Mouse (Mus musculus) bone marrow, adult 2 months (tissue): ENCODE results near the gene Specc1l. TPM values are rescaled to one million over a fixed set of nuclear protein-coding genes. Genes with fewer than 3 reads are reported as not detected.

ENCODE experiments used
- H3K27ac ChIP-seq: fragments of 200-500 bp; 2 replicates; pipeline ENCODE4 v1.5.1; 2012; ENCODE audit warnings: low read depth, mild to moderate bottlenecking, control low read depth, inconsistent platforms, low read length; ENCODE audit not compliant: control insufficient read depth, poor library complexity, insufficient read depth
- H3K4me1 ChIP-seq: fragments of 200-500 bp; 2 replicates; pipeline ENCODE4 v1.6.1; 2011; ENCODE audit warnings: low read length; ENCODE audit not compliant: control insufficient read depth, insufficient read depth
- H3K4me3 ChIP-seq: fragments of 200-500 bp; replicated peaks from 2 replicates; pipeline ENCODE3; 2011; ENCODE audit warnings: mild to moderate bottlenecking, low read depth, low read length, control low read depth; ENCODE audit not compliant: control insufficient read depth
- CTCF ChIP-seq: fragments of 200-500 bp; IDR thresholded peaks from 2 replicates; pipeline ENCODE4 v1.5.1; 2011; ENCODE audit warnings: low read length, control low read depth; ENCODE audit not compliant: control insufficient read depth, insufficient read depth
- POLR2A ChIP-seq: fragments of 200-500 bp; IDR thresholded peaks from 2 replicates; pipeline ENCODE4 v1.6.1; 2011; ENCODE audit warnings: low read depth, mild to moderate bottlenecking, control low read depth, low read length, borderline replicate concordance; ENCODE audit not compliant: control insufficient read depth
- WGBS: fragments of 180-500 bp; shearing (Covaris S2); methylation state at CpG from one replicate; pipeline ENCODE4 v1.1.7; 2018; 5-methylcytosine and 5-hydroxymethylcytosine counted together
- polyA plus RNA-seq: library from polyadenylated mRNA; stranded (reverse); fragments of >200 nt; gene quantifications from 2 replicates; pipeline ENCODE4 v1.2.4, GENCODE M21; 2011; ENCODE audit warnings: low replicate concordance; ENCODE audit not compliant: missing spikeins, insufficient read depth, insufficient read length

Specc1l gene
- polyA plus RNA-seq, 1 experiment = 10.4 TPM

DNA sequence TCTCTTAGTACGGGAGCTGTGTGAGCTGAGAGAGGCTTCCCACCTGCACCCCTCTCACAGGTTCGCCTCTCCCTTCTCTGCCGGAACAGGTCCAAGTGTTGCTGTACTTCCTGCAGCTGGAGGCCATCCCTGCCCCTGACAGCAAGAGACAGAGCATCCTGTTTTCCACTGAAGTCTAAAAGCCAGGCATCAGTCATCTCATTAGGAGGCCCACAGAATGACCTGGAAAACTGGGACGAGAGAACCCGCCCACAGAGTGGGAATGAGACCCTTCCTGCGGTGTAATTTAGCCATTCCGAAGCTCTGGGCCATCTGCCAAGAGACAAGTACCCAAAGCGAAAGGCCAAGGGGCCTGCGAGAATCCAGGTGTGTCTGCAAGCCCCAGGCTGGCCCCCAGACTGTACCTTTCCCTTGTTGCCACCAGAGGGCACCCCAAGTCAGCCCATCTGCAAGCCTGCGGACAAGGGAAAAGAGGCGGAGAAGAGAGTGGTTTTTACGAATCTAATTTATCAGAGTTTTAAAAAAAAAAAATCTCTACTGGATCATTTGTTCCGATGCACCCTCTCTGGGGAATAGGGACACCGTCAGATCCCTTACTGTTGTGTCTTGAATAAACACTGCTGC is 29.6 kb upstream of the Specc1l start:
- no peaks in the 10 kb centered on the region for H3K4me1 ChIP-seq
- no peak overlapping the region for H3K27ac ChIP-seq
- 44% methylated on average over 14 of the region's 14 CpGs for WGBS
- no peak overlapping the region for H3K4me3 ChIP-seq
- TF ChIP-seq CTCF (peak; percentile 85), POLR2A (no peak)

DNA sequence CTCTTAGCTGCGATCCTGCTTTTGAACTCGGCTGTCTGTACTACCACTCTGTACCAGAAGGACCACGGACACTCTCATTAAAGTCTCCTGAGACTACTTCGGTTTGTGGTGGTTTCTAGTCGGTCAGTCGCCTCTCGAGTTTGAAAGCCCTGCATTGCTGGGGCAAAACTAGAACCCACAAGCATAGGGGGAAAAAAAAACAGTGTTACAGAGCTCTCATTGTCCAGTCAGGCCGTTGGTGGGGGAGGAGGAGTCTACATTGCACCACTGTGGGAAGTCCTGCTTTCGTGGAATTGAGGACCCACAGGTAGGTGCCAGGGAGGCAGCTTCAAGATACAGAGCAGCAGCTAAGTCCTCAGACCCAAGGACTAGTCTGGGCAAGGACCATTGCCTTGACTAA is 27.0 kb upstream of the Specc1l start:
- TF ChIP-seq POLR2A (no peak), CTCF (no peak)
- no peaks in the 10 kb centered on the region; the same call in 1 of the 2 replicates for H3K4me1 ChIP-seq
- 82% methylated on average over 9 of the region's 9 CpGs for WGBS
- H3K4me3 ChIP-seq = no peak overlapping the region
- H3K27ac ChIP-seq = no peak overlapping the region

DNA sequence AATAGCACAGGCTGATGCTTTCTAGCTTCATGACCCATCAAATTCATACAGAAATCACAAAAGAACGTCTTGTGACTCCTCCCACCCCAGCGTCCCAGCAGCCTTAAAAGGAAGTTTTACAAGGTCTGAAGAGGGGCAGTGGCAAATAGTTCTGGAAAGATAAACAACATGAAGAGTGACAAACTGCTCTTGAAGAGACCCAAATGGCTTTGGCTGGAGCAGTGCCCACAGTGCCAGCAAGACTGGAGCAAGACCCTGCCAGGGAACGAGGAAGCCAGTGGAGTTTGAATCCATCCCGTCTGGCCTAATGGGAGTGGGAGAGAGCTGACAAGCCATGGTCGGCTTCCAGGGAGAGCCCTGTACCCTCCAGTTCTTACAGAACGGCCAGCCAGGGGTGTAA is 25.3 kb upstream of the Specc1l start:
- Histone ChIP-seq H3K4me1 (no peaks in the 10 kb centered on the region; the same call in 1 of the 2 replicates), H3K4me3 (no peak overlapping the region), H3K27ac (no peak overlapping the region)
- TF ChIP-seq CTCF (no peak), POLR2A (no peak)
- WGBS = 53% methylated on average over 6 of the region's 6 CpGs

DNA sequence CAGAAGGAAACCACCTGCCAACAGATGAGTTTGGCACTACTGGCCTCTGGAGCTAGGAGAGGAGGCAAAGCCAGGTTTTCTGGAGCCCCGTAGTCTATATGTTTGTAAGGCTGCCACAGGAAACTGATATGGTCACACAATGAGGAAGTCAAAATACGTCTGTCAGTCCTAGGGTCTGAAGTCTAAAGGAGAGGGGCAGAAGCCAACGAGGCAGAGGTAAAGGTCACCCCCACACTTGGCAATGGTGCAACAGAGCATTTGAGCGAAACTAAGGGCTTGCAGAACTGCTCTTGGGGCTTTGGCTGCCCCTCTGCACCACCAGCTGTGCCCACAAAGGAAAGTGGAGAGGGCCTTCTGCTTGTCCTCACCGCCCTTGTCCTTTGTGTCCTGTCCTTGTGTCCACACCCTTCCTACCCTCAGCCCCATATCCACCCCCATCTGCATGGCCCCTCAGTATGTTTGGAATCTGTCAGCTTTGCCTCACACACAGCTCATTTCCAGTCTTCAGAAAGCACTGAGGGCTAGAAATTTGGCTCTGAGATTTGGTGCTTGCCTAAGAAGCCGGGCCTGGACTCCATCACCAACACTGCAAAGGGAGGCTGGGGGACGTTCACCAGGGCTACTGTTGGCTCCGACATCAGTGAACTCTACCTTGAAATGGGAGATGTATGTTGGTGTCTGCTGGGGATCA is 24.4 kb upstream of the Specc1l start:
- TF ChIP-seq CTCF (no peak), POLR2A (no peak)
- H3K4me1 ChIP-seq = no peaks in the 10 kb centered on the region; the same call in 1 of the 2 replicates
- H3K4me3 ChIP-seq = no peak overlapping the region
- no peak overlapping the region for H3K27ac ChIP-seq
- WGBS = 36% methylated on average over 8 of the region's 8 CpGs

DNA sequence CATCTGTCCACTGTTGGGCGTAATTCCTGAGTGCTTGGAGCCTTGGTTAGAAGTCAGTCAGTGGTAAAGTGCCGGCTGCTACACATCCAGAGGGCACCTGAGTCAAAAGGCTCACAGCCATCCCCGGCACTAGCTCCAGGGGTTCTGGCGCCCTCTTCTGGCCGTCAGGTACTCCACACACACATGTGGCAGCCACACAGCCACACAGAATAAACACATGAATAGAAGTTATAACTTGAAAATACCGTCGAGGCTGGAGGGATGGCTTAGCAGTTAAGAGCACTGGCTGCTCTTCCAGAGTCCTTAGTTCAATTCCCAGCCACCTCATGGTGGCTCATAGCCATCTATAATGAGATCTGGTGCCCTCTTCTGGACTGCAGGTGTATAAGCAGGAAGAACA is 20.2 kb upstream of the Specc1l start:
- TF ChIP-seq CTCF (peak; percentile 58), POLR2A (no peak)
- Histone ChIP-seq H3K27ac (no peak overlapping the region), H3K4me1 (no peaks in the 10 kb centered on the region; the same call in 1 of the 2 replicates), H3K4me3 (no peak overlapping the region)
- WGBS = 57% methylated on average over 7 of the region's 7 CpGs

DNA sequence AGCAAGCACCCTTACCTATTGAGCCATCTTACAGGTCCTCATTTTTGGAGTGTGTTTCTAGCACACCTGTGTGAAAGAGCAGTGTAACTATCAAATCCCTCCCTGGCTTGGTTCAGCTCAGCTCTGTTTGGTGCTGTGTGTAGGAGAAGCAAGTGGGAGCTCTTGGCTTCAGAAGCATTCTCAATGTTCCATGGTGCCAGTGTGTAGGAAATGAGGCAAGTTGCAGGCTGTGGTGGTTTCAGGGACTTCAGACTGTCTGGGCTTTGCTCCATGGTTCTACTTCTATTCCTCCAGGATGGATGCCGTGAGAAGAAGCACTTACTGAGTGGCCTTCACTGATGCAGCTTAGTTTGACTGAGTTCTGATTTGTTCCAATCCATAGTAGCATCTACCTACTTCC is 14.1 kb upstream of the Specc1l start:
- Histone ChIP-seq H3K27ac (no peak overlapping the region), H3K4me3 (no peak overlapping the region), H3K4me1 (no peaks in the 10 kb centered on the region)
- TF ChIP-seq POLR2A (no peak), CTCF (no peak)
- WGBS = 72% methylated on average over 1 of the region's 1 CpGs

DNA sequence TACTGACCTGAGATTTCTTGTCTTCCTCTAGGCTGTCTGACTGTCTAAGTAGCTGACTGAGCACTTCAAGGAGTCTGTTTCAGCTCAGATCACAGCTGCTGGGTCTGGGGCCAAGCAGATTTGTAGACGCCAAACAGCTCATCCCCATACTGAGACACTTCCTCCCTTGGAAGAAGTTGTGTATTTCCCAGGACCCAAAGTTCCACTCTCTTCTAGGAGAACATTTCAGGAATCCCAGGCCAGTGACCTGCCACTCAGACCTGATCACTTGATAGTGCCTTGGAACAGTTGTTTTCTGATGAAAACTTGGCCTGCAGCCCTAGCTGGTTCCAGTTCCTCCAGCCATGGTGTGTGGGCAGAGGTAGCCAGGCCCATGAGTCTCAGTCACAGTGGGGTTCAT is 11.1 kb upstream of the Specc1l start:
- H3K4me1 ChIP-seq = no peaks in the 10 kb centered on the region
- TF ChIP-seq POLR2A (no peak), CTCF (no peak)
- 88% methylated on average over 1 of the region's 1 CpGs for WGBS
- H3K27ac ChIP-seq = no peak overlapping the region
- no peak overlapping the region for H3K4me3 ChIP-seq

DNA sequence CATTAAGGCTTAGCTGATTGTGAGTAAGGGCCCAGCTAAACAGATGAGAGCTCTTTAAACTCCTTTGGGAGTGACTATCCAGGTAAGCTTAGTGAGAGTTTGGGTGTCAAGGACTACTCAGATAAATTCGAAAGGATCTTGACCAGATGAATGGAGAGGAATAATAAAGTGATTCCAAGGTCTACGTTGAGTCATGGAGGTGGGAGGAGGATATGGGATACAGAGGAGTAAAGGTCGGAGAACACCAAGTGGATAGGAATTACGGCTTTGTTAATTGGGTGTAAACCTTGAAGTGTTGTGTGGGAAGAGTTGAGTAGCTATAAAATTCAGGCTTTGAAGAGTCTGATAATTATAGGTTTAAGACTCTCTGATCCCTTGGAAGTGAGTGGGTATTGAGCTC is 5.7 kb upstream of the Specc1l start:
- Histone ChIP-seq H3K27ac (no peak overlapping the region), H3K4me1 (no peaks in the 10 kb centered on the region), H3K4me3 (no peak overlapping the region)
- 80% methylated on average over 4 of the region's 4 CpGs for WGBS
- TF ChIP-seq CTCF = no peak

DNA sequence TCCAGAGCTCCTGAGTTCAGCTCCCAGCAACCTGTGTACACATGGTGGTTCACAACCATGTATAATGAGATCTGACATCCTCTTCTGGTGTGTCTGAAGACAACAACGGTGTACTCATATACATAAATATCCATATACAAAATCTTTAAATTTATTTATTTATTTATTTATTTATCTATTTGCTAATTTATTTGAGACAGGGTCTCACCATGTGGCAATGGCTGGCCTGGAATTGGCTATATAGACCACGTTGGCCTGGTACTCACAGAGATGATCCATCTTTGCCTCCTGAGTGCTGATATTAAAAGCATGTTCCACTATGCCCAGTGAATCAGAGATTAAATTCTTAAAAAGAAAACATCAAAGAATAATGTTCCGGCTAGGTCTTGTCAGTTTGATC is 1.0 kb upstream of the Specc1l start:
- WGBS = 85% methylated on average over 3 of the region's 3 CpGs
- H3K27ac ChIP-seq = no peak overlapping the region
- no peaks in the 10 kb centered on the region for H3K4me1 ChIP-seq
- TF ChIP-seq CTCF (no peak), POLR2A (no peak)
- no peak overlapping the region for H3K4me3 ChIP-seq
